Mouse (Mus musculus): ENCODE data around the gene Ptgds. TPM values are rescaled to one million over a fixed set of nuclear protein-coding genes. Genes with fewer than 3 reads are reported as not detected.
A peak's percentile ranks its signal among the peaks of the same experiment; 100 is the strongest.

Ptgds gene
- polyA plus RNA-seq, 1 experiment from 2014 or later, result 6.1 TPM

- peak within 1 kb of the TSS; percentile 90 for H3K4me3 ChIP-seq (replicated peaks; ENCODE audit: low read length)
- H3K27ac ChIP-seq (ENCODE audit: low read length), result peak within 1 kb of the TSS; percentile 73
- peaks cover 19% of the 10 kb centered on the region for H3K4me1 ChIP-seq (ENCODE audit: control insufficient read depth, insufficient read depth, low read length)
- H3K9ac ChIP-seq (ENCODE audit: low read length), result peak within 1 kb of the TSS; percentile 96
- H3K27me3 ChIP-seq (ENCODE audit: control insufficient read depth, insufficient read depth, low read length), result no peaks in the 10 kb centered on the region
- ATAC-seq (ENCODE audit: insufficient read depth, low FRiP score), result peak; percentile 89
- H3K9me3 ChIP-seq (replicated peaks; ENCODE audit: control insufficient read depth, low read length), result no peaks in the 10 kb centered on the region
- WGBS, result under 1% methylated on average over 42 of the region's 44 CpGs
- peaks cover 8% of the 10 kb centered on the region; the same call in 1 of the 2 replicates for H3K36me3 ChIP-seq (ENCODE audit: control insufficient read depth, insufficient read depth, low read length)
- peak within 1 kb of the TSS; percentile 77 for H3K4me2 ChIP-seq (ENCODE audit: low read depth, low read length)
These were observed 30.9 kb upstream of the Ptgds start, which contains the start of gene Fbxw5 for GRCm38 (mm10) chr2:25500576-25501405. TSS of gene Fbxw5 (plus strand) at chr2:25500750.

- 64% methylated on average over 6 of the region's 6 CpGs for WGBS
- no peaks in the 10 kb centered on the region for H3K27me3 ChIP-seq (ENCODE audit: control insufficient read depth, insufficient read depth, low read length)
- ATAC-seq (ENCODE audit: insufficient read depth, low FRiP score), result peak; percentile 7; the same call in 1 of the 2 replicates
- peak overlapping the region; percentile 54 for H3K4me2 ChIP-seq (ENCODE audit: low read depth, low read length)
- peaks cover 8% of the 10 kb centered on the region; the same call in 1 of the 2 replicates for H3K36me3 ChIP-seq (ENCODE audit: control insufficient read depth, insufficient read depth, low read length)
- H3K4me3 ChIP-seq (replicated peaks; ENCODE audit: low read length), result peak overlapping the region; percentile 90
- H3K4me1 ChIP-seq (ENCODE audit: control insufficient read depth, insufficient read depth, low read length), result peaks cover 19% of the 10 kb centered on the region
- H3K9ac ChIP-seq (ENCODE audit: low read length), result peak overlapping the region; percentile 60
- peak overlapping the region; percentile 39; the same call in 1 of the 2 replicates for H3K27ac ChIP-seq (ENCODE audit: low read length)
- no peaks in the 10 kb centered on the region for H3K9me3 ChIP-seq (replicated peaks; ENCODE audit: control insufficient read depth, low read length)
These were observed 30.3 kb upstream of the Ptgds start for GRCm38 (mm10) chr2:25500071-25500575.

GRCm38 (mm10) chr2:25498622-25499478, 29.0 kb upstream of the Ptgds start:
- Histone ChIP-seq H3K9ac (ENCODE audit: low read length) (no peak overlapping the region), H3K4me1 (ENCODE audit: control insufficient read depth, insufficient read depth, low read length) (peaks cover 19% of the 10 kb centered on the region), H3K27me3 (ENCODE audit: control insufficient read depth, insufficient read depth, low read length) (no peaks in the 10 kb centered on the region), H3K4me2 (ENCODE audit: low read depth, low read length) (no peak overlapping the region), H3K4me3 (replicated peaks; ENCODE audit: low read length) (no peak overlapping the region), H3K27ac (ENCODE audit: low read length) (no peak overlapping the region), H3K36me3 (ENCODE audit: control insufficient read depth, insufficient read depth, low read length) (0 out of 2 replicates have a peak, but pooled peaks cover 3% of the 10 kb centered on the region), H3K9me3 (replicated peaks; ENCODE audit: control insufficient read depth, low read length) (no peaks in the 10 kb centered on the region)
- WGBS, result 67% methylated on average over 15 of the region's 15 CpGs
- no peak for ATAC-seq (ENCODE audit: insufficient read depth, low FRiP score)

GRCm38 (mm10) chr2:25497846-25498575, 28.2 kb upstream of the Ptgds start:
- H3K4me3 ChIP-seq (replicated peaks; ENCODE audit: low read length), result no peak overlapping the region
- H3K27me3 ChIP-seq (ENCODE audit: control insufficient read depth, insufficient read depth, low read length), result no peaks in the 10 kb centered on the region
- H3K9me3 ChIP-seq (replicated peaks; ENCODE audit: control insufficient read depth, low read length), result no peaks in the 10 kb centered on the region
- no peaks in the 10 kb centered on the region for H3K36me3 ChIP-seq (ENCODE audit: control insufficient read depth, insufficient read depth, low read length)
- peak overlapping the region; percentile 4; the same call in 1 of the 2 replicates for H3K27ac ChIP-seq (ENCODE audit: low read length)
- 48% methylated on average over 6 of the region's 6 CpGs for WGBS
- H3K4me1 ChIP-seq (ENCODE audit: control insufficient read depth, insufficient read depth, low read length), result peaks cover 19% of the 10 kb centered on the region
- no peak for ATAC-seq (ENCODE audit: insufficient read depth, low FRiP score)
- H3K9ac ChIP-seq (ENCODE audit: low read length), result peak overlapping the region; percentile 24
- H3K4me2 ChIP-seq (ENCODE audit: low read depth, low read length), result no peak overlapping the region

- WGBS, result 38% methylated on average over 4 of the region's 4 CpGs
- peaks cover 8% of the 10 kb centered on the region for H3K4me1 ChIP-seq (ENCODE audit: control insufficient read depth, insufficient read depth, low read length)
- no peak overlapping the region for H3K9ac ChIP-seq (ENCODE audit: low read length)
- no peak overlapping the region for H3K27ac ChIP-seq (ENCODE audit: low read length)
- H3K27me3 ChIP-seq (ENCODE audit: control insufficient read depth, insufficient read depth, low read length), result no peaks in the 10 kb centered on the region
- H3K4me3 ChIP-seq (replicated peaks; ENCODE audit: low read length), result no peak overlapping the region
- no peak for ATAC-seq (ENCODE audit: insufficient read depth, low FRiP score)
- H3K9me3 ChIP-seq (replicated peaks; ENCODE audit: control insufficient read depth, low read length), result no peaks in the 10 kb centered on the region
- no peaks in the 10 kb centered on the region for H3K36me3 ChIP-seq (ENCODE audit: control insufficient read depth, insufficient read depth, low read length)
- no peak overlapping the region for H3K4me2 ChIP-seq (ENCODE audit: low read depth, low read length)
These were observed 26.6 kb upstream of the Ptgds start for GRCm38 (mm10) chr2:25496462-25496861.

GRCm38 (mm10) chr2:25493476-25493961, 23.7 kb upstream of the Ptgds start, which contains the start of gene Lcn12:
TSS of gene Lcn12 (minus strand) at chr2:25493911.
- Histone ChIP-seq H3K9ac (ENCODE audit: low read length) (no peak within 1 kb of the TSS), H3K9me3 (replicated peaks; ENCODE audit: control insufficient read depth, low read length) (no peaks in the 10 kb centered on the region), H3K27ac (ENCODE audit: low read length) (no peak within 1 kb of the TSS), H3K4me2 (ENCODE audit: low read depth, low read length) (no peak within 1 kb of the TSS), H3K36me3 (ENCODE audit: control insufficient read depth, insufficient read depth, low read length) (no peaks in the 10 kb centered on the region), H3K4me3 (replicated peaks; ENCODE audit: low read length) (no peak within 1 kb of the TSS), H3K27me3 (ENCODE audit: control insufficient read depth, insufficient read depth, low read length) (no peaks in the 10 kb centered on the region), H3K4me1 (ENCODE audit: control insufficient read depth, insufficient read depth, low read length) (no peaks in the 10 kb centered on the region)
- ATAC-seq (ENCODE audit: insufficient read depth, low FRiP score), result no peak
- 89% methylated on average over 5 of the region's 5 CpGs for WGBS

- H3K36me3 ChIP-seq (ENCODE audit: control insufficient read depth, insufficient read depth, low read length), result no peaks in the 10 kb centered on the region
- no peak for ATAC-seq (ENCODE audit: insufficient read depth, low FRiP score)
- H3K9ac ChIP-seq (ENCODE audit: low read length), result no peak overlapping the region
- no peak overlapping the region for H3K27ac ChIP-seq (ENCODE audit: low read length)
- 79% methylated on average over 5 of the region's 5 CpGs for WGBS
- H3K4me1 ChIP-seq (ENCODE audit: control insufficient read depth, insufficient read depth, low read length), result no peaks in the 10 kb centered on the region
- H3K9me3 ChIP-seq (replicated peaks; ENCODE audit: control insufficient read depth, low read length), result no peaks in the 10 kb centered on the region
- H3K27me3 ChIP-seq (ENCODE audit: control insufficient read depth, insufficient read depth, low read length), result no peaks in the 10 kb centered on the region
- H3K4me3 ChIP-seq (replicated peaks; ENCODE audit: low read length), result no peak overlapping the region
- H3K4me2 ChIP-seq (ENCODE audit: low read depth, low read length), result no peak overlapping the region
These were observed 23.1 kb upstream of the Ptgds start for GRCm38 (mm10) chr2:25492988-25493387.

GRCm38 (mm10) chr2:25488671-25489068, 18.8 kb upstream of the Ptgds start:
- Histone ChIP-seq H3K27me3 (ENCODE audit: control insufficient read depth, insufficient read depth, low read length) (no peaks in the 10 kb centered on the region), H3K9ac (ENCODE audit: low read length) (no peak overlapping the region), H3K27ac (ENCODE audit: low read length) (peak overlapping the region; percentile 21; the same call in 1 of the 2 replicates), H3K9me3 (replicated peaks; ENCODE audit: control insufficient read depth, low read length) (no peaks in the 10 kb centered on the region), H3K4me2 (ENCODE audit: low read depth, low read length) (no peak overlapping the region), H3K4me1 (ENCODE audit: control insufficient read depth, insufficient read depth, low read length) (no peaks in the 10 kb centered on the region), H3K4me3 (replicated peaks; ENCODE audit: low read length) (no peak overlapping the region), H3K36me3 (ENCODE audit: control insufficient read depth, insufficient read depth, low read length) (no peaks in the 10 kb centered on the region)
- ATAC-seq (ENCODE audit: insufficient read depth, low FRiP score), result no peak
- WGBS, result 70% methylated on average over 7 of the region's 7 CpGs
